Mouse (Mus musculus): ENCODE measurements around the gene Pced1a.

DNA sequence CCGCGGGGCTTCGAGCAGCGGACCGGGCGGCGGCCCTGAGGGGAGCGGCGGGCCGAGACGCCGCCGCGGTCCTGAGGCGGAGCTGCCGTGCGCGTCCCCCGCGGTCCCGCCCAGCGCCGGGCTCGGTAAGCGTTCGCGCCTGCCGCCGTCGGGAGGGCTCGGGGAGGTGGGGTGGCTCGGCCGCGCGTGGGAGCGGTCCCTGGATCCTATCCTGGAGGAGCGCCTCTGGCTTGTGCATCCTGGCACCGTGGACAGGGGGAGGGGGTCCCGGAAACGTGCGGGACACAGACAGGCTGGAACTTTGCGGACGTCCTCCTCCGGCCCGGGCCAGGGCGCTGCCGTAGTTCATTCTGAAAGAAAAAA lies 25.9 kb upstream of the Pced1a start:
- TF ChIP-seq EP300 (IDR thresholded peaks at IDR 0.05; ENCODE audit: low read depth) (no peak), CTCF (IDR thresholded peaks at IDR 0.05; ENCODE audit: low read depth) (no peak)
